Mouse (Mus musculus): Measurements from ENCODE around the gene Lifr. TPM values are rescaled to one million over a fixed set of nuclear protein-coding genes. Genes with fewer than 3 reads are reported as not detected.
A peak's percentile ranks its signal among the peaks of the same experiment; 100 is the strongest.

The Lifr gene
- polyA plus RNA-seq, 1 experiment from 2014 or later, result 24.6 TPM

- no peaks in the 10 kb centered on the region for H3K27me3 ChIP-seq (ENCODE audit: control insufficient read depth, insufficient read depth, low read length)
- no peak overlapping the region for H3K4me2 ChIP-seq (ENCODE audit: low read depth, severe bottlenecking)
- H3K9me3 ChIP-seq (ENCODE audit: control insufficient read depth, low read length), result no peaks in the 10 kb centered on the region
- 49% methylated on average over 3 of the region's 3 CpGs for WGBS
- ATAC-seq (ENCODE audit: insufficient number of reproducible peaks, low FRiP score, low TSS enrichment, low read depth), result no peak
- no peak for DNase-seq (ENCODE audit: low spot score)
- H3K36me3 ChIP-seq (ENCODE audit: control insufficient read depth, insufficient read depth, low read length), result no peaks in the 10 kb centered on the region
- no peak overlapping the region for H3K4me3 ChIP-seq (ENCODE audit: low read depth, low read length)
- peaks cover 25% of the 10 kb centered on the region for H3K4me1 ChIP-seq (ENCODE audit: control insufficient read depth, insufficient read depth, low read length)
- H3K27ac ChIP-seq (replicated peaks; ENCODE audit: low read depth, low read length), result 0 out of 2 replicates have a peak overlapping the region, but pooled peaks have one; percentile 51
- no peak overlapping the region for H3K9ac ChIP-seq (ENCODE audit: low read length)
Observed at GRCm38 (mm10) chr15:7197652-7198445, 107.4 kb downstream of the Lifr start.

DNA sequence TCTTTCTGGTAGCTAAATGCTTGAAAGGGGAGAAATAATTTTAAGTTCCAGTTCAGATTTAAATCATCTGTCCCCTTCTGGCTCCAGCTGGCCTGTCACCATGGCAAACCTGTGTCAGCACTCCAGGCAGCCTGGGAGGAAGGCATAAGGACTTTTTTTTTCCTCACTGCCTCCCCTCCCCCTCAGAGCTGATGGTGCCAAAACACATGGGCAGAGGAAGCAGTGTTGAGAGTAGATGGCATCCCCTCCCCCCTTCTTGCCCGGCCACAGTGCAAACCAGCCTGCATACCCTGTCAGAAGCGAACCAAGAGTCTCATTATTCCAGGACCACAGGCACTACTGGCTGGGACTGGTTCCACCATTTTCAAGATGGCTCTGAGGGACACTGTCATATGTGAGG is 108.4 kb downstream of the Lifr start:
- Histone ChIP-seq H3K9ac (ENCODE audit: low read length) (no peak overlapping the region), H3K4me1 (ENCODE audit: control insufficient read depth, insufficient read depth, low read length) (peaks cover 25% of the 10 kb centered on the region), H3K36me3 (ENCODE audit: control insufficient read depth, insufficient read depth, low read length) (no peaks in the 10 kb centered on the region), H3K4me2 (ENCODE audit: low read depth, severe bottlenecking) (no peak overlapping the region), H3K27ac (replicated peaks; ENCODE audit: low read depth, low read length) (no peak overlapping the region), H3K4me3 (ENCODE audit: low read depth, low read length) (no peak overlapping the region), H3K27me3 (ENCODE audit: control insufficient read depth, insufficient read depth, low read length) (no peaks in the 10 kb centered on the region), H3K9me3 (ENCODE audit: control insufficient read depth, low read length) (no peaks in the 10 kb centered on the region)
- 59% methylated on average over 2 of the region's 2 CpGs for WGBS
- ATAC-seq (ENCODE audit: insufficient number of reproducible peaks, low FRiP score, low TSS enrichment, low read depth), result no peak
- peak; percentile 52 for DNase-seq (ENCODE audit: low spot score)

DNA sequence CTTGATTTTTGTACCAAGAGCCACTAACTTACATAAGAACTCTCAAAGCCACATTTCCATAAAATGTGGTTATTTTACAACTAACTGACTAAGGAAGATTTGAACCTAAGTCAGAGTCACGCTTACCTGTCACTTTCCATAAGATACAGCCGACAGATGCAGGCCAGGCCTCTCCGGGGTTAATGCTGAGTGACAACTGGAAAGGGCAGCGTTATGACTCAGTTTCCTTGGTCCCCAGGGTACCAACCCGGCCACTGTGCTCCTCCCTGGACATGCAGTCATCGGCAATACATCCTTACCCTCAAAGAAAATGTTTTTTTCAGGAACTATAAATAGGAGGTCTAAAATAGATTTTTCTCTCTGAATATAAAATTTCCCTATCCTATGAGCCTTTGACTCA is 109.9 kb downstream of the Lifr start:
- ATAC-seq (ENCODE audit: insufficient number of reproducible peaks, low FRiP score, low TSS enrichment, low read depth), result no peak
- Histone ChIP-seq H3K9ac (ENCODE audit: low read length) (no peak overlapping the region), H3K27ac (replicated peaks; ENCODE audit: low read depth, low read length) (no peak overlapping the region), H3K4me1 (ENCODE audit: control insufficient read depth, insufficient read depth, low read length) (peaks cover 26% of the 10 kb centered on the region), H3K9me3 (ENCODE audit: control insufficient read depth, low read length) (no peaks in the 10 kb centered on the region), H3K27me3 (ENCODE audit: control insufficient read depth, insufficient read depth, low read length) (no peaks in the 10 kb centered on the region), H3K4me2 (ENCODE audit: low read depth, severe bottlenecking) (no peak overlapping the region), H3K4me3 (ENCODE audit: low read depth, low read length) (no peak overlapping the region), H3K36me3 (ENCODE audit: control insufficient read depth, insufficient read depth, low read length) (no peaks in the 10 kb centered on the region)
- 77% methylated on average over 6 of the region's 6 CpGs for WGBS
- no peak for DNase-seq (ENCODE audit: low spot score)

- WGBS, result 65% methylated on average over 9 of the region's 9 CpGs
- Histone ChIP-seq H3K36me3 (ENCODE audit: control insufficient read depth, insufficient read depth, low read length) (no peaks in the 10 kb centered on the region), H3K4me3 (ENCODE audit: low read depth, low read length) (no peak overlapping the region), H3K27ac (replicated peaks; ENCODE audit: low read depth, low read length) (no peak overlapping the region), H3K9me3 (ENCODE audit: control insufficient read depth, low read length) (no peaks in the 10 kb centered on the region), H3K9ac (ENCODE audit: low read length) (no peak overlapping the region), H3K4me2 (ENCODE audit: low read depth, severe bottlenecking) (no peak overlapping the region), H3K27me3 (ENCODE audit: control insufficient read depth, insufficient read depth, low read length) (no peaks in the 10 kb centered on the region), H3K4me1 (ENCODE audit: control insufficient read depth, insufficient read depth, low read length) (peaks cover 40% of the 10 kb centered on the region)
- no peak for DNase-seq (ENCODE audit: low spot score)
- no peak for ATAC-seq (ENCODE audit: insufficient number of reproducible peaks, low FRiP score, low TSS enrichment, low read depth)
Observed at GRCm38 (mm10) chr15:7201421-7202380, 111.3 kb downstream of the Lifr start.

DNA sequence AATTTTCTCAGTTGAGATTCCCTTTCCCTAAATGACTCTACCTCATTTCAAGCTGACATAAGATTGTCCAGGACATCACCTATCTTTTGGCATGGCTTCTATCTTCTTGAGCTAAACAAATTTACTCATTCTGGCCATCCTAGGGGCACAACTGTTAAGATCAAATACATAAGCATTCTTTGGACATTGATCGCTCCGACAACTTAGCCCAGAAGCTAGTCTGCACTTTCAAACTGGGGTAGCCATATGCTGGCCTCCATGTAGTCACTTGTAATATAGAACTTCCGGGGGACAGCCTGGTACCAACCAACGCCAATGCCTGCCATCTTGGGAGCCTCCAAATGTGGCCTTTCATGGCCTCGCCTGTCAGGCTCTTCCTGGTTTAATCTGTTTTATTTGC is 112.6 kb downstream of the Lifr start:
- no peaks in the 10 kb centered on the region for H3K27me3 ChIP-seq (ENCODE audit: control insufficient read depth, insufficient read depth, low read length)
- ATAC-seq (ENCODE audit: insufficient number of reproducible peaks, low FRiP score, low TSS enrichment, low read depth) (no peak), DNase-seq (ENCODE audit: low spot score) (no peak)
- no peak overlapping the region for H3K27ac ChIP-seq (replicated peaks; ENCODE audit: low read depth, low read length)
- no peak overlapping the region for H3K9ac ChIP-seq (ENCODE audit: low read length)
- no peak overlapping the region for H3K4me2 ChIP-seq (ENCODE audit: low read depth, severe bottlenecking)
- no peaks in the 10 kb centered on the region for H3K36me3 ChIP-seq (ENCODE audit: control insufficient read depth, insufficient read depth, low read length)
- WGBS, result 95% methylated on average over 5 of the region's 5 CpGs
- H3K4me1 ChIP-seq (ENCODE audit: control insufficient read depth, insufficient read depth, low read length), result peaks cover 40% of the 10 kb centered on the region
- H3K9me3 ChIP-seq (ENCODE audit: control insufficient read depth, low read length), result no peaks in the 10 kb centered on the region
- H3K4me3 ChIP-seq (ENCODE audit: low read depth, low read length), result no peak overlapping the region

DNA sequence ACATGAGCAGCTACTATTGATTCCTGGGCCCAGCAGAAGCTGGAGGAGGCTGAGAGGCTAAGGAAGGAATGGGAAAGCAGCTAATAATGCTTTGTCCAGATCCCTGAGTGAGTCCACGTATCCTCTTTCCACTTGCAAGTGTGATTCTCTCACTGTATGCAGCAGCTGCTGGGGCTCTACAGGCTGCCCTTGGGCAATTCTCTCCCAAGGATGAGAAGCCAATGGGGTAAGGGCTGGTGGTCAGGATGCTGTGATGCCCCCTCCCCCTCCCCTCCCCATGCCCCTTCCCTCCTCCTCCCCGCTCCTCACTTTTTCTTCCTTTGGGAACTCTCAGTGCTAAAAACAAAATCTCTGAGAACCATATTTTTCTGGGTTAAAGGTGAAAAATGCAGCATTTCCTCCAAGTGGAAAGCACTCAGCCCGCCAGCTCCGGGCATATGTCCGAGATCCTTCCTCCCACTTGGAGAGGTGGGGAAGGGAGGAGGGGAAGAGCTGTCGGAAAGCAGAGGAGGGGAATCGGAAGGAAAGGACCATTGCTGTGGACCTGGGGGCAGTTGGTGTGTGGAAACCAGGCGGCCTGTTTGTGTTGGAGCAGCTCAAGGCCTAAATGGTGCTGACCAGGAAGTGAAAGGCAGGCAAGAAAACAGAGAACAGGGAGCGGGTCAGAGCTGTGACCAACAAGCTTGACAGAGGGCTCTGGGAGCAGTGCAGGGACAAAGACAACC is 113.4 kb downstream of the Lifr start:
- Histone ChIP-seq H3K9ac (ENCODE audit: low read length) (no peak overlapping the region), H3K4me3 (ENCODE audit: low read depth, low read length) (no peak overlapping the region), H3K27ac (replicated peaks; ENCODE audit: low read depth, low read length) (no peak overlapping the region), H3K27me3 (ENCODE audit: control insufficient read depth, insufficient read depth, low read length) (no peaks in the 10 kb centered on the region), H3K4me2 (ENCODE audit: low read depth, severe bottlenecking) (no peak overlapping the region), H3K36me3 (ENCODE audit: control insufficient read depth, insufficient read depth, low read length) (no peaks in the 10 kb centered on the region), H3K9me3 (ENCODE audit: control insufficient read depth, low read length) (no peaks in the 10 kb centered on the region), H3K4me1 (ENCODE audit: control insufficient read depth, insufficient read depth, low read length) (peaks cover 40% of the 10 kb centered on the region)
- WGBS, result 63% methylated on average over 9 of the region's 9 CpGs
- DNase-seq (ENCODE audit: low spot score) (no peak), ATAC-seq (ENCODE audit: insufficient number of reproducible peaks, low FRiP score, low TSS enrichment, low read depth) (no peak)

DNA sequence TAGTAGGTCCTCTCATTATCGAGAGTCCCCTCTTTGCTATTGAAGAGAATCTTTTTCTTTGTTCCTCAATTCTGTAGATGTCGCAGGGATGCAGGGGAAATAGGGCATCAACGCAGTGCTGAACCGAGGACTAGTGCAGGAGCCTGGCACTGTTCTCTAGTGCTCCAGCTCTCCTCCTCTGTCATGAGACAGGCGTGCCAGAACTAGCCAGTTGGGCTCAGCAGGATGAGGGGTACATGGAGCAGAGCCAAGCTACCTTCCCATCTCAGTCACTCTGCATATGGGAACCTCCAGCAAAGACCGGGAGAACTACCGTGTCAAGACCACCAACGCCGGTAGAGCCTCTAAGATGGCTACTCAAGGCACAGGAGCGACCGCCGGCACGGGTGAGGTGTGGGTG is 114.5 kb downstream of the Lifr start:
- no peak overlapping the region for H3K4me3 ChIP-seq (ENCODE audit: low read depth, low read length)
- H3K9me3 ChIP-seq (ENCODE audit: control insufficient read depth, low read length), result no peaks in the 10 kb centered on the region
- DNase-seq (ENCODE audit: low spot score) (no peak), ATAC-seq (ENCODE audit: insufficient number of reproducible peaks, low FRiP score, low TSS enrichment, low read depth) (no peak)
- no peaks in the 10 kb centered on the region for H3K27me3 ChIP-seq (ENCODE audit: control insufficient read depth, insufficient read depth, low read length)
- H3K9ac ChIP-seq (ENCODE audit: low read length), result no peak overlapping the region
- no peak overlapping the region for H3K4me2 ChIP-seq (ENCODE audit: low read depth, severe bottlenecking)
- no peaks in the 10 kb centered on the region for H3K36me3 ChIP-seq (ENCODE audit: control insufficient read depth, insufficient read depth, low read length)
- peaks cover 32% of the 10 kb centered on the region for H3K4me1 ChIP-seq (ENCODE audit: control insufficient read depth, insufficient read depth, low read length)
- no peak overlapping the region for H3K27ac ChIP-seq (replicated peaks; ENCODE audit: low read depth, low read length)
- WGBS, result 70% methylated on average over 13 of the region's 13 CpGs

GRCm38 (mm10) chr15:7206110-7206509 is 115.7 kb downstream of the Lifr start:
- WGBS, result 11% methylated on average over 5 of the region's 5 CpGs
- DNase-seq (ENCODE audit: low spot score), result peak; percentile 40
- Histone ChIP-seq H3K4me1 (ENCODE audit: control insufficient read depth, insufficient read depth, low read length) (peaks cover 30% of the 10 kb centered on the region), H3K27me3 (ENCODE audit: control insufficient read depth, insufficient read depth, low read length) (no peaks in the 10 kb centered on the region), H3K9ac (ENCODE audit: low read length) (no peak overlapping the region), H3K27ac (replicated peaks; ENCODE audit: low read depth, low read length) (peak overlapping the region; percentile 33; the same call in 1 of the 2 replicates), H3K4me3 (ENCODE audit: low read depth, low read length) (no peak overlapping the region), H3K4me2 (ENCODE audit: low read depth, severe bottlenecking) (no peak overlapping the region), H3K36me3 (ENCODE audit: control insufficient read depth, insufficient read depth, low read length) (no peaks in the 10 kb centered on the region), H3K9me3 (ENCODE audit: control insufficient read depth, low read length) (no peaks in the 10 kb centered on the region)
- ATAC-seq (ENCODE audit: insufficient number of reproducible peaks, low FRiP score, low TSS enrichment, low read depth), result 0 out of 2 replicates have a peak, but pooled peaks have one; percentile 45

All from limb, embryonic 11.5 days (tissue).